Mouse (Mus musculus): ENCODE data around the gene 1700122O11Rik. TPM values are rescaled to one million over a fixed set of nuclear protein-coding genes. Genes with fewer than 3 reads are reported as not detected.

1700122O11Rik gene
- total RNA-seq, 2 experiments from 2014 or later = not detected

DNA sequence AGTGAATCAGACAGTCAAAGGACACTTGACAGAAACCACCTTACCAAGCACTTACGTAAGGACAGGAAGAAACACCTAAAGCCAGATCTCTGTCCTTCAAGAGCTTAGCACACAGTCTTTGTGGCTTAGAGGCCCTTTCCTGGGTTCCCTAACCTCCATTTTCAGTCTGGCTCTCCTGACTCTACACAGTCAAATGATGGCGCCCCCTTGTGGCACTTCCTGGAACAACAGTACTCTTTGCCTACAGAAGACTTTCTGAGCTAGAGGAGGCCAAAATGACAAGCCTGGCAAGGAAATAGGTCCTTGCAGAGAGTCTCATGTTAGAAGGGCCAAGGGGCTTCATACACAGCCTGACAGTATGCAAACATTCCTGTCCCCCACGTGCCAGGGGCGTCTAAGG is 7.5 kb upstream of the 1700122O11Rik start:
- no peak overlapping the region for H3K4me3 ChIP-seq
- no peak overlapping the region for H3K27ac ChIP-seq
- intact Hi-C loops (cut with DNase I) = loop anchor here (5.0 kb wide), 2 partner anchors 173 to 253 kb away; no protein-coding TSS in a partner anchor
- peak; percentile 49 to 60 for DNase-seq (ENCODE audit: extremely low spot score in 1 of 2, low spot score in 2 of 2)
- TF ChIP-seq CTCF (IDR thresholded peaks at IDR 0.05) = peak; percentile 75

GRCm38 (mm10) chr17:48043154-48043880 is 5.2 kb upstream of the 1700122O11Rik start:
- DNase-seq (ENCODE audit: extremely low spot score in 1 of 2, low spot score in 2 of 2) = no peak
- intact Hi-C loops (cut with DNase I) = loop anchor here (2.0 kb wide), 1 partner anchor 119 kb away; the partner anchor contains the start of gene Foxp4
- H3K4me3 ChIP-seq = no peak overlapping the region
- H3K27ac ChIP-seq = no peak overlapping the region
- TF ChIP-seq CTCF (IDR thresholded peaks at IDR 0.05) = peak; percentile 16; the same call in 1 of the 2 replicates

DNA sequence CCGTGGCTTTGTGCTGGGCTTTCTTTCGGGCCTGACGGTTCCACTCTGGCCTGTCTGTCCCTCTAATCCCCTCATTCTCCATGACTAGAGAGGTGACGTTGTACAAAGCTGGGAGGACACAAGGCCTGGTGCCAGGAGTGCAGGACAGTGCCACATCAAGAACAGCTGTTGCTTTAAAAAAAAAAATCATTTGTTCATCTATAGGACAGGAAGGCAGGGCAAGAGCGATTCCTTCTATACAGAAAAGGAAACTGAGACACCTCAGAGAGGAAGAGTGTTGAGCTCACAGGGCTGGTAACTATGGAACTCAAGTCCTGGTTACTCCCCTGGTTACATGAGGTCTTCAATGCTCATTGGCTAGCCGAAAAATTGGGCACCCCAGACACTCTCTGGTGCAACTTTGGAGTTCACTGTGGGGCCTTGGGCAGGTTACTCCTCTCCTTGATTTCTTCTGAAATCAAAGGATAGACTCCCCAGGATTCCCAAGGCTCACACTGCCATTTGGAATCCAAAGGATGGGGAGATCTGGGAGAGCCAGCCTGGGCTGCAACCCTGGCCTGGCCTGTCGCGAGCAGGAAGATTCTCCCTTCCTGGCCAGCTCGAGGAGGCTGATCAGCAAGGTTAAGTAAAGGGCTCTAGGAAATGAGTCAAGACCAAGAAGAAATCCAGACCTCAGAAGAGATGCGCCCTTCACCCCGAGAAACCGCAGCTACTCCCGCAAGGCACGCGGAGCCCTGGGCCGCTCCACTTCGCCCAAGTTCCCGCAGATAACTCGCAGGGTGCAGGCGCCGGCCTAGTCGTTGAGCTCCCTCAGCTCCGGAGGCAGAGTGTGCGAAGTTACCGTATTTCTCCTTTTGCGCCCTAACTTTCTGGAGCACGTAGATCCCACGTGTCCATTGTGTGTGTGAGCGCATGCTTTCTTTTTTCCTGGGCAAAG is 3.5 kb upstream of the 1700122O11Rik start:
- Histone ChIP-seq H3K27ac (no peak overlapping the region; the same call in 1 of the 2 replicates), H3K4me3 (no peak overlapping the region)
- no peak for TF ChIP-seq CTCF (IDR thresholded peaks at IDR 0.05)
- intact Hi-C loops (cut with DNase I) = loop anchor here (2.0 kb wide), 1 partner anchor 117 kb away; the partner anchor contains the start of gene Foxp4
- DNase-seq (ENCODE audit: extremely low spot score in 1 of 2, low spot score in 2 of 2) = peak; percentile 35 to 47

GRCm38 (mm10) chr17:48039232-48039866 is 1.3 kb upstream of the 1700122O11Rik start:
- no peak for DNase-seq (ENCODE audit: extremely low spot score in 1 of 2, low spot score in 2 of 2)
- H3K4me3 ChIP-seq = no peak overlapping the region
- no peak for TF ChIP-seq CTCF (IDR thresholded peaks at IDR 0.05)
- no peak overlapping the region for H3K27ac ChIP-seq
- intact Hi-C loops (cut with DNase I) = no loop called here

GRCm38 (mm10) chr17:48036921-48037320 is 1.2 kb downstream of the 1700122O11Rik start:
- no peak for DNase-seq (ENCODE audit: extremely low spot score in 1 of 2, low spot score in 2 of 2)
- intact Hi-C loops (cut with DNase I) = no loop called here
- no peak overlapping the region for H3K27ac ChIP-seq
- no peak for TF ChIP-seq CTCF (IDR thresholded peaks at IDR 0.05)
- no peak overlapping the region for H3K4me3 ChIP-seq

DNA sequence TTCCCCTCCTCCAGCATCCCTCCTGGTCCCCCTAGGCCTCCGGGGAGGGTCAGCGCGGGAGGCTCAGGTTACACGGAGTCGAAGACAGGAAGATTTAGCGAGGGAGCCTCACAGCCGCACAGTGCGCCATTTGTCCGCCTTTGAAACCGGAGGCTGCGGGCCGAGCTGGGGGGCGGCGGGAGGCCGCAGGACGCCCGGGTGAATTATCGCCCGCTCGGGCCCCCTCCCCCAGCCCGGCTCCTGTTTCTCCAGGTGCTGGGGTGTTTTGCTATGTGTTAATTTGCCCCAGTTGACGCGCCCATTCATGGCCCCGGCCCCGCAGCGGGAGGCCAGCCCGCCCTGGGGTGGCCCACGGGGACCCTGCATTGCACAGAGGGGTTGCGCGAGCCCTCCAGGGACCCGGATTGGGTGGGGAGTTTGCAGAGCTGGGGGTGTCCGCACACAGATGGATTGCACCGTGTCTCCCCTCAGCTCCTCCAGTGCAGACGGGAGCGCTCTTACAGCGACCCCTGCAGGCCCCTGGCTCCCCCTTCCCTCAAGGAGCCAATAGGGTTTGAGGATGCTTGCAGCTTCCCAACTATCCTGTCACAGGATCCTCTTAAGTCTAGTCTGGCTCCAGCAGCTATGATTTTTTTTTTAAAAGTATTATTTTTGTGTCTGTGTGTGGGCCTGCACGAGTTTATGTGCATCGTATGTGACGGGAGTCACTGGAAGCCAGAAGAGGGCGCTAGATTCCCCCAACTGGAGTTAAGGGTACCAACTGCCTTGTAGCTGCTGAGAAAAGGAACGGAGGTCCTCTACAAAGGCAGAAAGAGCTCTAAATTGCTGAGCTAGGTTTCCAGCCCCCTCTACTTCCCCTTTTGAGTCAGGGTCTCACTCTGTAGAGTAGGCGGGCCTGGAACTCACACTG is 6.3 kb downstream of the 1700122O11Rik start:
- intact Hi-C loops (cut with DNase I) = no loop called here
- TF ChIP-seq CTCF (IDR thresholded peaks at IDR 0.05) = peak; percentile 11
- H3K27ac ChIP-seq = no peak overlapping the region
- 0 out of 2 replicates have a peak overlapping the region, but pooled peaks have one; percentile 24 for H3K4me3 ChIP-seq
- no peak for DNase-seq (ENCODE audit: extremely low spot score in 1 of 2, low spot score in 2 of 2)

GRCm38 (mm10) chr17:48029241-48029640 is 8.9 kb downstream of the 1700122O11Rik start:
- no peak overlapping the region for H3K4me3 ChIP-seq
- no peak for DNase-seq (ENCODE audit: extremely low spot score in 1 of 2, low spot score in 2 of 2)
- intact Hi-C loops (cut with DNase I) = no loop called here
- H3K27ac ChIP-seq = no peak overlapping the region
- TF ChIP-seq CTCF (IDR thresholded peaks at IDR 0.05) = no peak

GRCm38 (mm10) chr17:48028250-48028649 is 9.8 kb downstream of the 1700122O11Rik start:
- intact Hi-C loops (cut with DNase I) = no loop called here
- Histone ChIP-seq H3K27ac (no peak overlapping the region), H3K4me3 (no peak overlapping the region)
- TF ChIP-seq CTCF (IDR thresholded peaks at IDR 0.05) = no peak
- no peak for DNase-seq (ENCODE audit: extremely low spot score in 1 of 2, low spot score in 2 of 2)

DNA sequence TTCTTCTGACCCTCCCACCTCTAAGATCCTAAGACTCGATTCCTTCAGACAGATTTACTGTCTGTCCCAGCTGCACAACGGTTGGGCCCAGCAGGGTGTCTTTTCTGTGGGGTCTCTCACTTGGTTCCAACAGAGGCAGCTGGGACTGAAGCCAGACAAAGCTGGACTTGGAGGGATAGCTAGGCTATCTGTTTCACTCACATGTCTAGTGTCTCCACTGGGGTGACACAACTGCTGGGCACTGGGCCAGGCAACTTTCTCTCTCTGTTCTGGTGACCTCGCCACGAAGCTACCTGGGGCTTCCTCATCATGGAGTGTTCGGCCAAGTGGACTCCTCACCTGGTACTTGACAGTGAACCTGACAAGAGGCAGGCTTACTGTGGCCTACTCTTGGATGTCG is 10.4 kb downstream of the 1700122O11Rik start:
- intact Hi-C loops (cut with DNase I) = no loop called here
- no peak for DNase-seq (ENCODE audit: extremely low spot score in 1 of 2, low spot score in 2 of 2)
- Histone ChIP-seq H3K4me3 (no peak overlapping the region), H3K27ac (no peak overlapping the region)
- no peak for TF ChIP-seq CTCF (IDR thresholded peaks at IDR 0.05)

GRCm38 (mm10) chr17:48027019-48027418 is 11.1 kb downstream of the 1700122O11Rik start:
- intact Hi-C loops (cut with DNase I) = no loop called here
- H3K27ac ChIP-seq = no peak overlapping the region

DNA sequence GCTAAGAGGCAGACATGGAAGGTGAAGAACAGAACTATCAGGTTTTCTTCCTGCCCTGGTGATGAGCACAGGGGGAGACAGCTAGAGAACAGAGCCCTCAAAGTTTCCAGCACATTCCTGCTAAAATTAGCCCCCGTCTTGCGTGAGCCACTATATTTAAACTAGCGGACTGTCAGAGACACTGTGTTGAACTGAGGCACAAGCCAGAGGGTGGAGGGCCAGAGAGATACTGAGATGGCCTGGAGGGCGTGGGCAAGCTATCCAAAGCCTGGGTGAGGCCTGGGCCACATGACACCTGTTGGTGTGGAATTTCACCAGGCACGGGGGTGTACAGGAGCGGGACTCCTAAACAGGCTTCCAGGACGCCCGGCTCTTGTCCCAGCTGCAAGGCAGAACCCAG is 14.0 kb downstream of the 1700122O11Rik start:
- intact Hi-C loops (cut with DNase I) = no loop called here
- no peak overlapping the region for H3K27ac ChIP-seq
- H3K4me3 ChIP-seq = no peak overlapping the region
- no peak for TF ChIP-seq CTCF (IDR thresholded peaks at IDR 0.05)
- DNase-seq (ENCODE audit: extremely low spot score in 1 of 2, low spot score in 2 of 2) = no peak

More at GRCm38 (mm10) chr17:48027019-48027418, 11.1 kb downstream of the 1700122O11Rik start:
- TF ChIP-seq CTCF (IDR thresholded peaks at IDR 0.05) = no peak
- DNase-seq (ENCODE audit: extremely low spot score in 1 of 2, low spot score in 2 of 2) = no peak
- no peak overlapping the region for H3K4me3 ChIP-seq
